Mouse (Mus musculus) gastrocnemius, adult 2 months (tissue): ENCODE results near the gene Col5a2. TPM values are rescaled to one million over a fixed set of nuclear protein-coding genes. Genes with fewer than 3 reads are reported as not detected.
A peak's percentile ranks its signal among the peaks of the same experiment; 100 is the strongest.

Experiments used
- DNase-seq: peaks from one replicate; pipeline ENCODE4 v3.0.0; 2022
- H3K27ac ChIP-seq: fragments of 200-600 bp; 2 replicates; pipeline ENCODE4 v1.8.1; 2022; ENCODE audit warnings: mild to moderate bottlenecking
- H3K4me3 ChIP-seq: fragments of 200-600 bp; 2 replicates; pipeline ENCODE4 v1.8.1; 2022; ENCODE audit warnings: mild to moderate bottlenecking, moderate library complexity
- CTCF ChIP-seq: fragments of 200-600 bp; IDR thresholded peaks from 2 replicates; pipeline ENCODE4 v1.8.1; 2022; ENCODE audit warnings: antibody characterized with exemption, mild to moderate bottlenecking, moderate library complexity
- intact Hi-C: fragments of 180-260 bp; cut with DNase I; formaldehyde crosslinking; loops from one replicate; pipeline ENCODE4 v1.15.1; 2025
- total RNA-seq, 2 experiments: library from RNA; stranded (reverse); gene quantifications; 2 replicates each; pipeline ENCODE4 v1.2.3; 2021

Col5a2 gene
- total RNA-seq, 2 experiments from 2014 or later, result 14.0 to 20.6 TPM

- no peak overlapping the region for H3K27ac ChIP-seq
- TF ChIP-seq CTCF, result no peak
- DNase-seq, result peak; percentile 35
- no peak overlapping the region for H3K4me3 ChIP-seq
- intact Hi-C loops, result loop anchor here (5.0 kb wide), 1 partner anchor 50 kb away; no protein-coding TSS in a partner anchor
Measured at GRCm38 (mm10) chr1:45381866-45382265, 121.2 kb downstream of the Col5a2 start.

- TF ChIP-seq CTCF, result no peak
- H3K4me3 ChIP-seq, result no peak overlapping the region
- DNase-seq, result no peak
- intact Hi-C loops, result loop anchor here (5.0 kb wide), 1 partner anchor 48 kb away; no protein-coding TSS in a partner anchor
- H3K27ac ChIP-seq, result no peak overlapping the region
Measured at GRCm38 (mm10) chr1:45379992-45380690, 122.9 kb downstream of the Col5a2 start.

- intact Hi-C loops, result no loop called here
- DNase-seq, result no peak
- Histone ChIP-seq H3K4me3 (no peak overlapping the region), H3K27ac (no peak overlapping the region)
- no peak for TF ChIP-seq CTCF
Measured at GRCm38 (mm10) chr1:45365427-45365826, 137.7 kb downstream of the Col5a2 start.

GRCm38 (mm10) chr1:45363274-45363673, 139.8 kb downstream of the Col5a2 start:
- intact Hi-C loops, result no loop called here
- TF ChIP-seq CTCF, result no peak
- no peak overlapping the region for H3K27ac ChIP-seq
- no peak overlapping the region for H3K4me3 ChIP-seq
- no peak for DNase-seq

- TF ChIP-seq CTCF, result no peak
- no peak for DNase-seq
- Histone ChIP-seq H3K4me3 (no peak overlapping the region), H3K27ac (no peak overlapping the region)
- intact Hi-C loops, result no loop called here
Measured at GRCm38 (mm10) chr1:45359673-45360072, 143.4 kb downstream of the Col5a2 start.

- no peak for TF ChIP-seq CTCF
- no peak overlapping the region for H3K27ac ChIP-seq
- no peak overlapping the region for H3K4me3 ChIP-seq
- DNase-seq, result no peak
- intact Hi-C loops, result no loop called here
Measured at GRCm38 (mm10) chr1:45359147-45359546, 143.9 kb downstream of the Col5a2 start.

GRCm38 (mm10) chr1:45358020-45358419, 145.1 kb downstream of the Col5a2 start:
- DNase-seq, result no peak

GRCm38 (mm10) chr1:45355944-45356343, 147.1 kb downstream of the Col5a2 start:
- no peak for DNase-seq
- Histone ChIP-seq H3K27ac (peak overlapping the region; percentile 71), H3K4me3 (no peak overlapping the region)
- intact Hi-C loops, result no loop called here
- TF ChIP-seq CTCF, result no peak

More at GRCm38 (mm10) chr1:45358020-45358419, 145.1 kb downstream of the Col5a2 start:
- Histone ChIP-seq H3K27ac (no peak overlapping the region), H3K4me3 (no peak overlapping the region)
- TF ChIP-seq CTCF, result no peak
- intact Hi-C loops, result no loop called here

- intact Hi-C loops, result no loop called here
- DNase-seq, result no peak
- TF ChIP-seq CTCF, result no peak
Measured at GRCm38 (mm10) chr1:45329149-45329548, 173.9 kb downstream of the Col5a2 start.

More at GRCm38 (mm10) chr1:45329149-45329548, 173.9 kb downstream of the Col5a2 start:
- H3K27ac ChIP-seq, result no peak overlapping the region
- H3K4me3 ChIP-seq, result no peak overlapping the region

Other genes with a start within 250 kb of the Col5a2 start
- 100 to 1,000 TPM; 139 to 163 TPM for gene Col3a1, start 191.7 kb downstream of the Col5a2 start, total RNA-seq